Mouse (Mus musculus) neural tube, postnatal 0 days (tissue): Measurements from ENCODE around the gene Dnajc27. TPM values are rescaled to one million over a fixed set of nuclear protein-coding genes. Genes with fewer than 3 reads are reported as not detected.

Experiments used
- polyA plus RNA-seq: library from polyadenylated mRNA; unstranded; fragments of >200 nt; fragmentation: Nextera tagmentation; extraction: Ambion mirVana; gene quantifications from 2 replicates; pipeline ENCODE4 v1.2.1, GENCODE M21; 2015

Gene Dnajc27
- polyA plus RNA-seq = 25.0 and 26.5 TPM in 2 replicates

DNA sequence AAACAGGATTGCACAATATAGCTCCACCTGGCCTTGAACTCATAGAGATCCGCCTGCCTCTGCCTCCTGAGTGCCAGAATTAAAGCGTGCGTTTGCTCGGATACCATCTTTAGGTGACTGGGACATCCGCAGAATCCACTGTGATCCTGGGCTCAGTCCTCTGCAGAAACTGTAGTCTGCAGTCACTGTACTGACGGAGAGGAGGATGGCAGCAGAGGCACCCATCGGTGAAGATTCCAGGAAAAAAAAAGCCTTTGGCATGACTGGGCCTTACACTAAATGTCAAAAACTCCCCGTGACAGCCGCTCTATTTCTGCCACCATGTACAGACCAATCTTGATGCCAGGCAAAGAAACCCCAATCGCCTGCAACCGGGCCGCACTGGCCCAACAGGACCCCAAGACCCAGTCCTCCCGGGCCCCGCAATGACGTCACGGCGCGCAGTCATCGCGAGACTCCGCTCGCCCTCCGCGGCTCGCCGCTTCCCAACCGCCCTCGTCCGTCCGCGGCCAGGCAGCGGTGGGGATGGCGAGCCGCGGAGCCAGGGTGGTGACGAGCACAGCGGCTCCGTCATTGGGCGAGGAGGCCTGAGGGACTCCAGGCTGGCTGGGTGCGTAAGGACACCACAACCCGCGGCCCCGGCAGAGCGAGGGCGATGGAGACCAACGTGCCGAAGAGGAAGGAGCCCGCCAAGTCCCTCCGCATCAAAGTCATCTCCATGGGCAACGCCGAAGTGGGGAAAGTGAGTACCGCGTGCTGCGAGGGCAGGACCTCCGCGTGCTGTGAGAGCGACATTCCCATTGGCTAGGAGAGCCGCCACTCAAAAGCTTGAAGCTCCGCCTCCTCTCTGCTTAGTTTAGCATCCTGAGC lies at the start of gene Dnajc27:
Dnajc27 (plus strand) TSS at position 452 of the 870 bp plus-strand sequence.

DNA sequence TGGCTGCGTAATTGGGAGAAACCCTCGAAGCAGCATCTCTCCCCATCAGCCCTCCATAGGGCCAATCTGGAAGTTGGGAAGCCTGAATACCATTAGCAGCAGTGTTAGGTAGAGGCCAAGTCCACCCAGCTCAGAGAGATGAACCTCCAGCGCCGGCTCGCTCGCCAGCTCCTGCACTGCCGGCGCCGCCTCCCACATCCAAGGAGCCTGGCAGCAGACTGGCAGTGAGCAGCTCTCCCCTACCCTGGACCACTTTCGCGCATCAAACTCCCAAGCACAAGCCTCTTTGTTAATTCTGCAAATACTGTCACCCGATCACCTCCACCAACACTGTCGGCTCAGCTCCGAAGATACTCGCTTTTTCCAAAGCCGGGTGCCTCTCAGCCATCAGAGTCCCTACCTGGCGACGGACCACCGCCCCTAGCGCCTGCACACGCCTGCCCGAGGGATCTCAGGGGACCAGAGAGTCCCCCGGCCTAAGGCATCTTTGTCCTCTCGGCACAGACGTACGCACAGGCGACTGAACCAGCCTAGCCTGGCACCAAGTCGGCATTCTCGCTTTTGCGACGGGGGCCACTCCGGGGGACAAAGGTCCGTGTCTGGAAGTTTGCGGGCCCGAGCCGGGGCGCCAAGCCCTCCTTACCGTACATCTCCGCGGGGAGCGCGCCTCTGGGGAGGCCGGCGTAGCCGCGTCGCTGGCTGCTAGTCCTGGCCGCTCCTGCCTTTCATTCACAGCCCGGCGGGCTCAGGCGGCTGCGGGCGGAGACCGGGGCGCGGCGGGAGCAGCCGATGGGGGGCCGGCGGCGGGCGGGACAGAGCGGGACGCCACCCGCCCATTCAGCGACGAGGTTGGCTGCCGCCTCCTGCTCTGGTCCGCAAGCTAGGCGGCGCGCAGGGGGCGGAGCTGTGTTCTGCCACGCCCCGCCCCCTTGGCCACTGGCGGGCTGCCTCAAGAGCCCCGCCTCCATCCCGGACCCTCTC lies 44.0 kb upstream of the Dnajc27 start, which contains the start of gene Efr3b:
Efr3b (minus strand) TSS at position 855 of the 981 bp plus-strand sequence.

GRCm38 (mm10) chr12:4132941-4133846 lies 50.8 kb downstream of the Dnajc27 start, which contains the start of gene Adcy3:
Gene Adcy3, plus strand, starts transcription at chr12:4133103.

Other genes starting within 250 kb of the Dnajc27 start
- gene Pomc, start 127.6 kb upstream of the Dnajc27 start, polyA plus RNA-seq = 3.7 and 3.9 TPM in 2 replicates
- gene Efr3b, start 43.7 kb upstream of the Dnajc27 start, polyA plus RNA-seq = 20.7 and 25.1 TPM in 2 replicates
- 16.1 and 16.4 TPM in 2 replicates for gene Adcy3, start 50.5 kb downstream of the Dnajc27 start, polyA plus RNA-seq
- gene Ptrhd1, start 151.4 kb downstream of the Dnajc27 start, polyA plus RNA-seq = 9.0 and 9.6 TPM in 2 replicates
- 5.1 and 5.8 TPM in 2 replicates for gene Cenpo, start 151.7 kb downstream of the Dnajc27 start, polyA plus RNA-seq